Mouse (Mus musculus): ENCODE data around the gene Usp1. TPM values are rescaled to one million over a fixed set of nuclear protein-coding genes. Genes with fewer than 3 reads are reported as not detected.
A peak's percentile ranks its signal among the peaks of the same experiment; 100 is the strongest.

Usp1 gene
- polyA plus RNA-seq, 1 experiment, result 80.1 TPM

DNA sequence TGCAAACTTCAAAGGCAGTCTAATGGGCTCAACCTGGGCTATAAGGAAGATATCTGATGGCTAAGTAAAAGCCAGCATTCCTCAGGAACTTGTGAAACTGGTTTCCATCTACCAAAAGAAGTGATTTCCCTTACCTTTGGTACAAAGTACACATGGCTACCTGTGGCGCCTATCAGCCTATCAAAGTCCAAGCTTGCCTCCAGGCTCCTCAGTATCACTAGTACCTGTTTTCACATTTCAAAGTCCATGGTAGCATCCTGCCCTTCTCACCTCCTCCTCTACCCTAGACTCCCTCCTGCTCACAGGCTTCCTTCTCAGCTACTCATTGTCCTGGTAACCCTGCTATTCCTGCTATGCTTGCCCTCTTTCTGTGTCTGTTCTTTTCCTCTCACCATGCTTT, 5.4 kb upstream of the Usp1 start:
- H3K27ac ChIP-seq (ENCODE audit: insufficient read depth, low read length), result no peak overlapping the region
- no peaks in the 10 kb centered on the region for H3K27me3 ChIP-seq (ENCODE audit: control insufficient read depth, insufficient read depth, low read length, poor library complexity, severe bottlenecking)
- H3K36me3 ChIP-seq (ENCODE audit: control insufficient read depth, insufficient read depth, low read length, poor library complexity, severe bottlenecking), result no peaks in the 10 kb centered on the region
- H3K9me3 ChIP-seq (replicated peaks; ENCODE audit: control insufficient read depth, insufficient read depth, low read length, poor library complexity, severe bottlenecking), result no peaks in the 10 kb centered on the region
- no peak overlapping the region for H3K9ac ChIP-seq (ENCODE audit: low read depth, poor library complexity, severe bottlenecking)
- no peaks in the 10 kb centered on the region for H3K4me1 ChIP-seq (ENCODE audit: control insufficient read depth, insufficient read depth, low read length)
- no peak overlapping the region for H3K4me3 ChIP-seq (ENCODE audit: low read depth, low read length)
- TF ChIP-seq POLR2A (IDR thresholded peaks at IDR 0.05; ENCODE audit: insufficient read depth, low read length), result no peak
- TF ChIP-seq EP300 (IDR thresholded peaks at IDR 0.05; ENCODE audit: insufficient read depth, low read depth, low read length), result no peak
- TF ChIP-seq CTCF (IDR thresholded peaks at IDR 0.05; ENCODE audit: low read depth, low read length), result no peak

DNA sequence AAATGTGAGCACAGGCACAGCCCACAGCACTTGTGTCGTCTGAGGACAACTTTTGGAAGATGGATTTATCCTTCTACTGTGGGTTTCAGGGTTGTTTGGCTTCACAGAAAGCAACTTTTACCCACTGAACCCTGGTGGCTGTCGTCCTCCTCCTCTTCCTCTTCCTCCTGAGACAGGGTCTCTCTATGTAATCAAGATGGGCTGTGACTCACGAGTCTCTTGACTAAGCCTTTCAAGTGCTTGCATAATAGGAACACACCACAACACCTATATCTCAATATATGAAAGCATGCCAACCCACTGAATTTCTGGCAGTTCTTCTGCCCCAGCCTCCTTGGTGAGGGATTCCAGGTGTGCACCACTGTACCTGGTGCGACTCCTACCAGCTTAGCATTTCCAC, 2.7 kb upstream of the Usp1 start:
- no peak for TF ChIP-seq POLR2A (IDR thresholded peaks at IDR 0.05; ENCODE audit: insufficient read depth, low read length)
- no peak for TF ChIP-seq EP300 (IDR thresholded peaks at IDR 0.05; ENCODE audit: insufficient read depth, low read depth, low read length)
- TF ChIP-seq CTCF (IDR thresholded peaks at IDR 0.05; ENCODE audit: low read depth, low read length), result no peak

DNA sequence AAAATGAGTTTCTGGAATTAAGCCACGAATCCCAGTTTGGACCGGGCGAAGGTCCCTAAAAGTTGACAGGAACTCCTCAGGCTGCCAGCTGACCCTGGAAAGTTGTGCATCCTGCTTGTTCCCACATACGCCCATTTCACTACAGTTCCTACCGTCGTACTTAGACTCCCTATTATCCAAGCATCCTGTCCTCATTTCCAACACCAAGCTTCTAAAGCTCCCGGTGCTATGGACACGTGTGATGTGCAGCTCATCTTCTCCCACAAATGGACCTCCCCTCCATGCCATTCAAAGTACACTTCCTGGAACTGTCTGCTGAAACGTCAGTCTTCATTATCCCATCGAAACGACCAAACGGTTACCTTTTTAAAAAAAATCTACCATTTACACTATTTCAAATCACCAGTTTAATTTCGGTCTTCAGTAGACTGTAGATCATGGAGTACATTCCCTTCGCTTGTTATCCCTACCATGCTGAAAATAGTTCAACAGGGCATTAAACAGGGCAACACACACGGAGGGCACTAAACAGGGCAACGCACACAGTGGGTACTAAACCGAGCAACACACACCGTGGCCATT, 1.5 kb upstream of the Usp1 start:
- peak overlapping the region; percentile 81 for H3K4me3 ChIP-seq (ENCODE audit: low read depth, low read length)
- H3K36me3 ChIP-seq (ENCODE audit: control insufficient read depth, insufficient read depth, low read length, poor library complexity, severe bottlenecking), result no peaks in the 10 kb centered on the region
- H3K9ac ChIP-seq (ENCODE audit: low read depth, poor library complexity, severe bottlenecking), result peak overlapping the region; percentile 69
- TF ChIP-seq POLR2A (IDR thresholded peaks at IDR 0.05; ENCODE audit: insufficient read depth, low read length), result no peak
- TF ChIP-seq CTCF (IDR thresholded peaks at IDR 0.05; ENCODE audit: low read depth, low read length), result no peak
- TF ChIP-seq EP300 (IDR thresholded peaks at IDR 0.05; ENCODE audit: insufficient read depth, low read depth, low read length), result no peak
- H3K27me3 ChIP-seq (ENCODE audit: control insufficient read depth, insufficient read depth, low read length, poor library complexity, severe bottlenecking), result no peaks in the 10 kb centered on the region
- H3K4me1 ChIP-seq (ENCODE audit: control insufficient read depth, insufficient read depth, low read length), result no peaks in the 10 kb centered on the region
- no peaks in the 10 kb centered on the region for H3K9me3 ChIP-seq (replicated peaks; ENCODE audit: control insufficient read depth, insufficient read depth, low read length, poor library complexity, severe bottlenecking)
- H3K27ac ChIP-seq (ENCODE audit: insufficient read depth, low read length), result peak overlapping the region; percentile 64

More for the DNA sequence above, 2.7 kb upstream of the Usp1 start:
- no peaks in the 10 kb centered on the region for H3K9me3 ChIP-seq (replicated peaks; ENCODE audit: control insufficient read depth, insufficient read depth, low read length, poor library complexity, severe bottlenecking)
- H3K27me3 ChIP-seq (ENCODE audit: control insufficient read depth, insufficient read depth, low read length, poor library complexity, severe bottlenecking), result no peaks in the 10 kb centered on the region
- H3K27ac ChIP-seq (ENCODE audit: insufficient read depth, low read length), result no peak overlapping the region
- no peak overlapping the region for H3K4me3 ChIP-seq (ENCODE audit: low read depth, low read length)
- no peaks in the 10 kb centered on the region for H3K4me1 ChIP-seq (ENCODE audit: control insufficient read depth, insufficient read depth, low read length)
- no peak overlapping the region for H3K9ac ChIP-seq (ENCODE audit: low read depth, poor library complexity, severe bottlenecking)
- no peaks in the 10 kb centered on the region for H3K36me3 ChIP-seq (ENCODE audit: control insufficient read depth, insufficient read depth, low read length, poor library complexity, severe bottlenecking)

DNA sequence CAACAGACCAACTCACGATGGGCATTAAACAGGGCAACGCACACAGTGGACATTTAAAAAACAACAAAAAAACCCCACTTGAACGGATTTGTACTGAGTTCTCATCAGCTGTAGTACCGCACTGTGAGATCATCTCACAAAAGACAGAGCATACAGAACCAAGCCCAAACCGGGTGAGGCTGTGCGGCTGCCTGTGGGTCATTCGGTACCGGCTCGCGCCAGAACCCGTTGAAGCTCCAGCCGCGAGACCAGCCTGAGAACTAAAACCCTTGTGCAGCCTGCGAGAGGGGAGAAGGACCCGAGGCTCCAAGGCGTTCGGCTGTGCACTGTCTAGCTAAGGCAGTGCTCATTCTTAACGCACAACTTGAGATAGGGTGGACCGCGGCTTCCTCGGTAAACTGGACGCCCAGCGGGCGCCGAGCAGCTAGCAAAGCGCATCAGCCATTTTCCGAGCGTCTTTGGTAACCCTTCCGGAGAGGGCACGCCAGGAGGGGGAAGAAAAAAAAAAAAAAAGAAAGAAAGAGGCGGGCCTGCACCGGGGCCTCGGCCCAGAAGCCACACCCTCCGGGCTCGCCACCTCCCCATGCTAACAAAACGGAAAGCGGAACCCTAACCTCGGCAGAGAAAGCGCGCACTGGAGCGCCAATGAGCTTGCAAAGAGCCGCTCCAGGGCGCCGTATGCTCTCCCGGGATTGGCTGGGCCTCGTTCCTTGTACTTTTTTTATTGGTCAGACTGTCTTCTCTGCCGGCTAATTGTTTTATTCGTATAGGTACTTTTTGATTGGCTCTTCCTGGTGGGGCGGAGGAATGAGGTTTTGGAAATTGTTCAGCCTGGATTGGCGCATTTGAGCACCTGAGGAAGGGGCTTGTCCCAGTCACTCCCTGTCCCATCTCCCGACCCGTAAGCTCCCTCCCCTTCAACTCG, 705 bp upstream of the Usp1 start:
- H3K27me3 ChIP-seq (ENCODE audit: control insufficient read depth, insufficient read depth, low read length, poor library complexity, severe bottlenecking), result no peaks in the 10 kb centered on the region
- H3K27ac ChIP-seq (ENCODE audit: insufficient read depth, low read length), result peak overlapping the region; percentile 64
- H3K4me3 ChIP-seq (ENCODE audit: low read depth, low read length), result peak overlapping the region; percentile 88
- H3K36me3 ChIP-seq (ENCODE audit: control insufficient read depth, insufficient read depth, low read length, poor library complexity, severe bottlenecking), result peaks cover under 1% of the 10 kb centered on the region
- H3K4me1 ChIP-seq (ENCODE audit: control insufficient read depth, insufficient read depth, low read length), result no peaks in the 10 kb centered on the region
- H3K9ac ChIP-seq (ENCODE audit: low read depth, poor library complexity, severe bottlenecking), result peak overlapping the region; percentile 99
- no peaks in the 10 kb centered on the region for H3K9me3 ChIP-seq (replicated peaks; ENCODE audit: control insufficient read depth, insufficient read depth, low read length, poor library complexity, severe bottlenecking)
- TF ChIP-seq CTCF (IDR thresholded peaks at IDR 0.05; ENCODE audit: low read depth, low read length) (no peak), POLR2A (IDR thresholded peaks at IDR 0.05; ENCODE audit: insufficient read depth, low read length) (peak; percentile 33), EP300 (IDR thresholded peaks at IDR 0.05; ENCODE audit: insufficient read depth, low read depth, low read length) (0 out of 2 replicates have a peak, but pooled peaks have one; percentile 13)

DNA sequence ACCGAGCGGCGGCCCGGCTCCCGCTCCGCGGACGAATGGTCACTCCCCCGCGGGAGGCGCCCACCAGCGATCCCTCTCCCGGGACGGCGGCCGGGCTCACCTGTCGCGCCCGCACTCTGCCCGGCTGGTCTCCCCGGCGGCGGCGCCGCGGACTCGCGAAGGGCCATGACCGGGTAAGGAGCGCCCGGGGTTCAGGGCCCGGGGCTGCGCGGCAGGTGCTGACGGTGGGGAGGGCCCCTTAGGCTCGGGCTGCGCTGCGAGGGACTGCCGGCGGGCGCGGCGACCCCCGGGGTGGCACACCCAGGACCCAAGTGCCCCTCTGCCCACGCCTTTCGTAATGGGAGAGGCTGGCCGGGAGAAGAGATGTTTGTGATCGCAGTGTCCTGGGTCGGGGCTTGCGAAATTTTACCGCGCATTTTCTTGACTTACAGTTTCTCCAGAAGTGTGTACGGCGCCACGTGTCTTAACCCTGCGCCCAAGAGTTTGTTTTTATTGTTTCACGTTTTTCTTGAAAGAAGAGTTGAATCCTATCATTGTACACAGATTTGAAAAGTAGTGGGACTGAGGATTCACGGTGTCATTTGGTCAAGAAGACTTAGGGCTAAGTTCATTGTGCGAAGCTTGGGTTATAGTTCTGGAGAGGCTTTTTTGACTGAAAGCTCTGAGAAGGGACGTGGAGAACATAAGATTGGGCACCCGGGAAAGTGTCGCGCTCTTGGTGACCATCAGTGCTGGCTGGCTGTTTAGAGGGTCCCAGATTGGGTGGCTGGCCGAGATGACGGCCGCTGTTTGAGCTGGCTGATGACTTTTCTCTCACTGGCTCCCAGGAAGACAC, 678 bp downstream of the Usp1 start:
- Histone ChIP-seq H3K27ac (ENCODE audit: insufficient read depth, low read length) (peak overlapping the region; percentile 89), H3K9ac (ENCODE audit: low read depth, poor library complexity, severe bottlenecking) (peak overlapping the region; percentile 99), H3K9me3 (replicated peaks; ENCODE audit: control insufficient read depth, insufficient read depth, low read length, poor library complexity, severe bottlenecking) (no peaks in the 10 kb centered on the region), H3K4me1 (ENCODE audit: control insufficient read depth, insufficient read depth, low read length) (no peaks in the 10 kb centered on the region), H3K36me3 (ENCODE audit: control insufficient read depth, insufficient read depth, low read length, poor library complexity, severe bottlenecking) (peaks cover 9% of the 10 kb centered on the region), H3K4me3 (ENCODE audit: low read depth, low read length) (peak overlapping the region; percentile 88), H3K27me3 (ENCODE audit: control insufficient read depth, insufficient read depth, low read length, poor library complexity, severe bottlenecking) (no peaks in the 10 kb centered on the region)
- TF ChIP-seq POLR2A (IDR thresholded peaks at IDR 0.05; ENCODE audit: insufficient read depth, low read length), result no peak
- no peak for TF ChIP-seq EP300 (IDR thresholded peaks at IDR 0.05; ENCODE audit: insufficient read depth, low read depth, low read length)
- TF ChIP-seq CTCF (IDR thresholded peaks at IDR 0.05; ENCODE audit: low read depth, low read length), result no peak
